Mouse (Mus musculus) midbrain, embryonic 14.5 days (tissue): ENCODE measurements around the gene Slc39a11. TPM values are rescaled to one million over a fixed set of nuclear protein-coding genes. Genes with fewer than 3 reads are reported as not detected.

Source experiments
- ATAC-seq: fragments of 200-750 bp; cut with Nextera tagmentation; 2 replicates; pipeline ENCODE4 v1.8.0; 2017; ENCODE audit warnings: moderate number of reproducible peaks, moderate library complexity; ENCODE audit not compliant: low FRiP score, low TSS enrichment
- DNase-seq: peaks from one replicate; pipeline ENCODE4 v3.0.0-alpha.2; 2015
- H3K27ac ChIP-seq: fragments of 300-500 bp; sonication (generic); replicated peaks from 2 replicates; pipeline ENCODE4 v1.5.1; 2014; ENCODE audit warnings: mild to moderate bottlenecking, low read depth, low read length, moderate library complexity
- H3K27me3 ChIP-seq: fragments of 300-500 bp; sonication (generic); 2 replicates; pipeline ENCODE4 v1.6.1; 2014; ENCODE audit warnings: low read length, control low read depth, mixed read lengths; ENCODE audit not compliant: control insufficient read depth, insufficient read depth
- H3K36me3 ChIP-seq: fragments of 300-500 bp; sonication (generic); 2 replicates; pipeline ENCODE4 v1.6.1; 2014; ENCODE audit warnings: low read length, control low read depth; ENCODE audit not compliant: control insufficient read depth, insufficient read depth
- H3K4me1 ChIP-seq: fragments of 300-500 bp; sonication (generic); 2 replicates; pipeline ENCODE4 v1.6.1; 2014; ENCODE audit warnings: mild to moderate bottlenecking, antibody characterized with exemption, low read length, control low read depth; ENCODE audit not compliant: control insufficient read depth, insufficient read depth
- H3K4me2 ChIP-seq: fragments of 300-500 bp; sonication (generic); 2 replicates; pipeline ENCODE4 v1.6.1; 2014; ENCODE audit warnings: mild to moderate bottlenecking, low read length, moderate library complexity
- H3K4me3 ChIP-seq: fragments of 300-500 bp; sonication (generic); replicated peaks from 2 replicates; pipeline ENCODE4 v1.5.1; 2014; ENCODE audit warnings: low read depth, low read length
- H3K9ac ChIP-seq: fragments of 300-500 bp; sonication (generic); replicated peaks from 2 replicates; pipeline ENCODE4 v1.6.1; 2014; ENCODE audit warnings: mild to moderate bottlenecking, low read length, moderate library complexity
- H3K9me3 ChIP-seq: fragments of 300-500 bp; sonication (generic); 2 replicates; pipeline ENCODE4 v1.6.1; 2016; ENCODE audit warnings: low read length, control low read depth, mixed read lengths; ENCODE audit not compliant: control insufficient read depth
- WGBS: fragments of 180-500 bp; shearing (Covaris S2); extraction: QIAGEN DNeasy Blood & Tissue Kit; methylation state at CpG from one replicate; pipeline ENCODE4 v1.1.7; 2014; 5-methylcytosine and 5-hydroxymethylcytosine counted together
- polyA plus RNA-seq: library from polyadenylated mRNA; unstranded; fragments of >200 nt; fragmentation: Nextera tagmentation; extraction: Ambion mirVana; gene quantifications from 2 replicates; pipeline ENCODE4 v1.2.1, GENCODE M21; 2014

The Slc39a11 gene
- polyA plus RNA-seq, 1 experiment from 2014 or later, result 31.1 TPM

GRCm38 (mm10) chr11:113407474-113407873, 242.4 kb downstream of the Slc39a11 start:
- Histone ChIP-seq H3K27me3 (no peaks in the 10 kb centered on the region), H3K9ac (no peak overlapping the region), H3K27ac (no peak overlapping the region), H3K4me3 (no peak overlapping the region), H3K4me2 (no peak overlapping the region), H3K9me3 (no peaks in the 10 kb centered on the region), H3K4me1 (no peaks in the 10 kb centered on the region), H3K36me3 (no peaks in the 10 kb centered on the region)
- WGBS, result 97% methylated on average over 4 of the region's 4 CpGs
- DNase-seq, result no peak
- ATAC-seq, result no peak

GRCm38 (mm10) chr11:113400868-113401267, 249.0 kb downstream of the Slc39a11 start:
- Histone ChIP-seq H3K27ac (no peak overlapping the region), H3K9ac (no peak overlapping the region), H3K4me1 (no peaks in the 10 kb centered on the region), H3K36me3 (no peaks in the 10 kb centered on the region), H3K9me3 (peaks cover 13% of the 10 kb centered on the region), H3K4me2 (no peak overlapping the region), H3K27me3 (no peaks in the 10 kb centered on the region), H3K4me3 (no peak overlapping the region)
- no peak for ATAC-seq
- WGBS, result 94% methylated on average over 4 of the region's 4 CpGs
- DNase-seq, result no peak

GRCm38 (mm10) chr11:113399601-113400000, 250.3 kb downstream of the Slc39a11 start:
- Histone ChIP-seq H3K4me1 (no peaks in the 10 kb centered on the region), H3K27me3 (no peaks in the 10 kb centered on the region), H3K4me2 (no peak overlapping the region), H3K36me3 (no peaks in the 10 kb centered on the region), H3K4me3 (no peak overlapping the region), H3K27ac (no peak overlapping the region), H3K9me3 (peaks cover 13% of the 10 kb centered on the region), H3K9ac (no peak overlapping the region)
- WGBS, result 90% methylated on average over 11 of the region's 11 CpGs
- DNase-seq, result no peak
- ATAC-seq, result no peak

- ATAC-seq (no peak), DNase-seq (no peak)
- Histone ChIP-seq H3K4me2 (no peak overlapping the region), H3K4me3 (no peak overlapping the region), H3K27ac (no peak overlapping the region), H3K27me3 (no peaks in the 10 kb centered on the region), H3K36me3 (no peaks in the 10 kb centered on the region), H3K9me3 (peaks cover 13% of the 10 kb centered on the region), H3K9ac (no peak overlapping the region), H3K4me1 (peaks cover 14% of the 10 kb centered on the region; the same call in 1 of the 2 replicates)
- WGBS, result 86% methylated on average over 1 of the region's 1 CpGs
These were observed 252.5 kb downstream of the Slc39a11 start for GRCm38 (mm10) chr11:113397394-113397793.

GRCm38 (mm10) chr11:113393366-113394150, 256.3 kb downstream of the Slc39a11 start:
- WGBS, result 75% methylated on average over 23 of the region's 23 CpGs
- H3K4me1 ChIP-seq, result peaks cover 44% of the 10 kb centered on the region
- no peaks in the 10 kb centered on the region for H3K27me3 ChIP-seq
- no peak for DNase-seq
- no peak for ATAC-seq
- no peak overlapping the region for H3K9ac ChIP-seq
- H3K4me3 ChIP-seq, result no peak overlapping the region
- no peak overlapping the region for H3K4me2 ChIP-seq
- no peaks in the 10 kb centered on the region for H3K36me3 ChIP-seq
- H3K9me3 ChIP-seq, result peaks cover 7% of the 10 kb centered on the region
- no peak overlapping the region; the same call in 1 of the 2 replicates for H3K27ac ChIP-seq

GRCm38 (mm10) chr11:113391664-113392063, 258.2 kb downstream of the Slc39a11 start:
- Histone ChIP-seq H3K27me3 (no peaks in the 10 kb centered on the region), H3K27ac (0 out of 2 replicates have a peak overlapping the region, but pooled peaks have one; percentile 66), H3K4me1 (peaks cover 44% of the 10 kb centered on the region), H3K4me3 (no peak overlapping the region), H3K4me2 (no peak overlapping the region), H3K36me3 (no peaks in the 10 kb centered on the region), H3K9ac (no peak overlapping the region), H3K9me3 (no peaks in the 10 kb centered on the region)
- DNase-seq (no peak), ATAC-seq (no peak)
- 90% methylated on average over 12 of the region's 12 CpGs for WGBS

GRCm38 (mm10) chr11:113389637-113390036, 260.2 kb downstream of the Slc39a11 start:
- H3K4me3 ChIP-seq, result no peak overlapping the region
- H3K9ac ChIP-seq, result no peak overlapping the region
- no peak overlapping the region for H3K4me2 ChIP-seq
- no peaks in the 10 kb centered on the region for H3K27me3 ChIP-seq
- H3K27ac ChIP-seq, result peak overlapping the region; percentile 67; the same call in 1 of the 2 replicates
- H3K36me3 ChIP-seq, result no peaks in the 10 kb centered on the region
- H3K9me3 ChIP-seq, result no peaks in the 10 kb centered on the region
- DNase-seq (peak; percentile 81), ATAC-seq (no peak)
- 17% methylated on average over 6 of the region's 6 CpGs for WGBS
- peaks cover 53% of the 10 kb centered on the region for H3K4me1 ChIP-seq

GRCm38 (mm10) chr11:113382674-113383571, 267.0 kb downstream of the Slc39a11 start:
- no peak for ATAC-seq
- no peak overlapping the region for H3K27ac ChIP-seq
- DNase-seq, result no peak
- no peaks in the 10 kb centered on the region for H3K36me3 ChIP-seq
- no peak overlapping the region for H3K4me2 ChIP-seq
- no peaks in the 10 kb centered on the region for H3K27me3 ChIP-seq
- H3K4me3 ChIP-seq, result no peak overlapping the region
- WGBS, result 23% methylated on average over 10 of the region's 10 CpGs
- peaks cover 15% of the 10 kb centered on the region; the same call in 1 of the 2 replicates for H3K4me1 ChIP-seq
- no peaks in the 10 kb centered on the region for H3K9me3 ChIP-seq
- no peak overlapping the region for H3K9ac ChIP-seq
